Mouse (Mus musculus) embryonic facial prominence, embryonic 15.5 days (tissue): ENCODE measurements at regions not wholly inside any gene's neighbourhood (a gene's known extent, or its start where the extent isn't known, plus 50 kb on each side); places are given as distances from the start of the nearest gene placed in this dataset.

Experiments
- ATAC-seq: fragments of 200-750 bp; cut with Nextera tagmentation; 2 replicates; pipeline ENCODE4 v1.8.0; 2017; ENCODE audit warnings: low read depth, moderate TSS enrichment; ENCODE audit not compliant: insufficient number of reproducible peaks, low FRiP score, low TSS enrichment
- H3K27ac ChIP-seq: fragments of 300-500 bp; sonication (generic); replicated peaks from 2 replicates; pipeline ENCODE4 v1.5.1; 2015; ENCODE audit warnings: mild to moderate bottlenecking, inconsistent platforms
- H3K27me3 ChIP-seq: fragments of 300-500 bp; sonication (generic); 2 replicates; pipeline ENCODE4 v1.6.1; 2015; ENCODE audit warnings: inconsistent platforms
- H3K36me3 ChIP-seq: fragments of 300-500 bp; sonication (generic); 2 replicates; pipeline ENCODE4 v1.6.1; 2015; ENCODE audit warnings: mild to moderate bottlenecking, inconsistent platforms
- H3K4me1 ChIP-seq: fragments of 300-500 bp; sonication (generic); 2 replicates; pipeline ENCODE4 v1.6.1; 2015; ENCODE audit warnings: inconsistent platforms
- H3K4me2 ChIP-seq: fragments of 300-500 bp; sonication (generic); replicated peaks from 2 replicates; pipeline ENCODE4 v1.6.1; 2015; ENCODE audit warnings: mild to moderate bottlenecking, inconsistent platforms
- H3K4me3 ChIP-seq: fragments of 300-500 bp; sonication (generic); replicated peaks from 2 replicates; pipeline ENCODE4 v1.5.1; 2015; ENCODE audit warnings: mild to moderate bottlenecking, inconsistent platforms
- H3K9ac ChIP-seq: fragments of 300-500 bp; sonication (generic); 2 replicates; pipeline ENCODE4 v1.6.1; 2015; ENCODE audit warnings: inconsistent platforms
- H3K9me3 ChIP-seq: fragments of 300-500 bp; sonication (generic); replicated peaks from 2 replicates; pipeline ENCODE4 v1.6.1; 2016; ENCODE audit warnings: inconsistent platforms
- WGBS: fragments of 180-500 bp; shearing (Covaris S2); methylation state at CpG from one replicate; pipeline ENCODE4 v1.1.7; 2015; 5-methylcytosine and 5-hydroxymethylcytosine counted together

DNA sequence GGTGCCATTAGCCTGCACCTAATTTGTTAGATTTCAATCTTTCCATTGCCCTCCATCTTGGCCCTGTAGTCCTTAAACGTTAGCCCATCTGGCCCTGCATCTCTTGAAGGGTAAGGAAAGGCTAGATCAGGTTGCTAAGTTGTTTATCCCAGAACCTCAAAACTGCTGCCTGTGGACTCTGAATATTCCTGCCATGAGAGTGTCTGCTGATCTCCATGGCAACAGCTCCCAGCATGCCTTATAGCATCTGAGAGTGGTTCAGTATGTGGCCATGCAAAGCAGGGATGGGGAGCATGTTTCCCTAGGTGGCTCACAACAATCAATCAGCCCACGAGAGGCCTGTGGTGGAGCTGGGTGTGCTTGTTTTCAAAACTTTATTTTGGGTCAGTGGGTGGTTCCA is 346.3 kb downstream of the Rps24 start:
- ATAC-seq = no peak
- Histone ChIP-seq H3K4me3 (no peak overlapping the region), H3K27ac (no peak overlapping the region), H3K36me3 (no peaks in the 10 kb centered on the region), H3K9me3 (no peaks in the 10 kb centered on the region), H3K9ac (no peak overlapping the region), H3K4me1 (peaks cover 4% of the 10 kb centered on the region; the same call in 1 of the 2 replicates), H3K27me3 (0 out of 2 replicates have a peak, but pooled peaks cover 4% of the 10 kb centered on the region), H3K4me2 (no peak overlapping the region)
- 31% methylated on average over 2 of the region's 2 CpGs for whole genome bisulfite sequencing

- no peaks in the 10 kb centered on the region for H3K9me3 ChIP-seq
- H3K4me2 ChIP-seq = no peak overlapping the region
- H3K36me3 ChIP-seq = no peaks in the 10 kb centered on the region
- H3K9ac ChIP-seq = no peak overlapping the region
- no peak overlapping the region for H3K27ac ChIP-seq
- ATAC-seq = no peak
- no peak overlapping the region for H3K4me3 ChIP-seq
- no peaks in the 10 kb centered on the region for H3K27me3 ChIP-seq
- H3K4me1 ChIP-seq = peaks cover 18% of the 10 kb centered on the region
- WGBS = 80% methylated on average over 4 of the region's 4 CpGs
Observed at GRCm38 (mm10) chr14:24838219-24838618, 351.3 kb downstream of the Rps24 start.

DNA sequence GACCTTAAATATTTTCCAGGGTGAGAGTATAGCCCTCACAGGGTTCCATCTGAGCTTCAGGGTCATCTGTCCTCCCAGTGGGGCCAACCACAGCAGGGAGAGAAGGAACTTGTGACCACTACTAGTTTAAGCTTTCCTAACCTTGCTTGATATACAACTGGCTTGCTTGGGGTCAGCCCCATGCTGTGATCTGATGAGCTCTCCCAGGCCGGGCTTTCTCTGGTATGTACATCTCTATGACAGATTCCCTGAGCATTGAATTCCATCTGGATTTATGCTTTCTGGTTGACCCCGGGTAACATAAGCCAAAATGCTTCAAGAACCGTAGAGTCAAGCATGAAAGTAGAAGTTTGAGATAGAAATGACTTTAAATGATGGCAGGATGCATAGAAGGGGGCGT is 352.1 kb downstream of the Rps24 start:
- H3K9ac ChIP-seq = no peak overlapping the region
- no peaks in the 10 kb centered on the region for H3K36me3 ChIP-seq
- no peak overlapping the region for H3K4me2 ChIP-seq
- WGBS = 68% methylated on average over 4 of the region's 4 CpGs
- no peaks in the 10 kb centered on the region for H3K27me3 ChIP-seq
- no peak overlapping the region for H3K4me3 ChIP-seq
- H3K27ac ChIP-seq = no peak overlapping the region
- H3K4me1 ChIP-seq = peaks cover 18% of the 10 kb centered on the region
- no peak for ATAC-seq
- no peaks in the 10 kb centered on the region for H3K9me3 ChIP-seq

DNA sequence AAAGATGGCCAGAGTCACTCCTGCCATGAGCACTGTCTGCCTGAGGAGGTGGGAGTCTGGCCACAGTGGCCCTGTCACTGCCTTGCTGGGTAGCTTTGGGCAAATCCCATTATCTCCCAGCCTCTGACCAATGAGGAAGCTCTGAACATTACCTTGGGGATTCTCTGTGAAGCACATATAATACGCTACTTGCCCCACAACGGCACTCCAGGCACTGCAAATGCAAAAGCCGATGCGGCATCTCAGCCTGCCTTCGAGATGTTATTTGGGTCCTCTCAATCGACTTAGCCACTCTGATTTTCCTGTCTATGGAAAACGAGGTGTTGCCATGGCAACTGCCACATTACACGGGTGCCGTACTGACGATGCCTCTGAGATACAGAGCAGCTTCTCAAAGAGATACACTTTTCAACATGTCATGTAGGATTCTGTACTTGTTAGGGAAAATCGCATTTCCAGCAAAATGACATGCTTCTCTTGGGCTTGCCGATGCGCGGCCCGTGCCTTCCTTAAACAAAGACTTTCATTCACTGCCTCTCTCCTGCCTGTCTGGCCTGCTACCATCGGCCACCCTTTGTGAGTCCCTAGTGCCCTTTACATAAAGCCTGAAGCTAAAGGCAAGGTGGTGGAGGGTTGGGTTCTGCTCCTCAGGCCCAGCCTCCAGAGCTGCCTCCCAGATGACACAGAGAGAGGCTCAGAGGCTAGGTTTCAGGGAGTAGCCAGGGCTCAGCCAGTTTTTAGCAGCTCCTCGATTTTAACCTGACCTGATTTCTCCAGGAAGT is 355.0 kb downstream of the Rps24 start:
- H3K4me1 ChIP-seq = peaks cover 18% of the 10 kb centered on the region
- H3K36me3 ChIP-seq = no peaks in the 10 kb centered on the region
- ATAC-seq = no peak
- H3K4me3 ChIP-seq = no peak overlapping the region
- no peak overlapping the region for H3K4me2 ChIP-seq
- 31% methylated on average over 17 of the region's 17 CpGs for WGBS
- H3K9ac ChIP-seq = no peak overlapping the region
- H3K27ac ChIP-seq = no peak overlapping the region
- no peaks in the 10 kb centered on the region for H3K27me3 ChIP-seq
- H3K9me3 ChIP-seq = no peaks in the 10 kb centered on the region

DNA sequence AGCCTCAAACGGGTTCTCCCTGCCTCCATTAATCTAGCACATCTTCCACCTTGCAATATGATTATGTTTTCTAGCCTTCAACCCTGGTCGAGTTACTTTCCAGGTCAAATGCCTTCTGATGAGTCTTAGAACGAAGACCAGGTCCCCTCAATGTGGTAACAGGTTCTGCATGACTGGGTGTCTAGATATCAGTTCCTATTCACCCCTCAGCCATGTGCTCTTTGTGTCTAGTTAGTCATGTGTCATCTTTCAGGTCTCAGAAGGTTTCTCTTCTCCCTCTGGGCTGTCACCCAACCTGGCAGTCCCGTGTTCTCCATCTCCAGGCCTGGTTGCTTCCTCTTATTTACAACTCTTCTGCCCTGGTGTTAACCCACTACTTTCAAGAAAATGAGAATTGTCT is 356.7 kb downstream of the Rps24 start:
- Histone ChIP-seq H3K4me2 (no peak overlapping the region), H3K27me3 (no peaks in the 10 kb centered on the region), H3K27ac (no peak overlapping the region), H3K9me3 (no peaks in the 10 kb centered on the region), H3K4me3 (no peak overlapping the region), H3K4me1 (peaks cover 18% of the 10 kb centered on the region), H3K9ac (no peak overlapping the region), H3K36me3 (no peaks in the 10 kb centered on the region)
- no peak for ATAC-seq
- 69% methylated on average over 4 of the region's 4 CpGs for WGBS

DNA sequence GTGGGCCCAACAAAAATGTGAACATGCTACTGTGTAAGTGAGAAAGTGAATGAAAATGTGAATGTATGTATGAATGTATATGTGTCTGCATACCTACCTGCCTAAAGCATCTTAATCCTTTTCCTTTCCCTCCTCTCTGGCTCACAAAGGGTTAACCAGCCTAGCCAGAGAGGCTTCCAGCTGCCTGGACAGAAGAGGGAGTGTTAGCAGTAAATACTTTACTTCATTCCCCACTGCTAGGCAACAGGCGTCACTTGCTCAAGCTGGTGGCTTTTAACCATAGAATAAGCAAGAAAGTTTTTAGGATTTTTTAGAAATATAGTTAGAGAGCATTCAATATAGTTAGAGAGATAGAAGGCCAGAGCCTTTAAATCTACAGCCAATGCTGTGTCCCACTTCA is 363.6 kb downstream of the Rps24 start:
- Histone ChIP-seq H3K4me1 (no peaks in the 10 kb centered on the region), H3K36me3 (no peaks in the 10 kb centered on the region), H3K9me3 (no peaks in the 10 kb centered on the region), H3K27ac (no peak overlapping the region), H3K4me3 (no peak overlapping the region), H3K27me3 (no peaks in the 10 kb centered on the region), H3K9ac (no peak overlapping the region), H3K4me2 (no peak overlapping the region)
- WGBS = 26% methylated on average over 1 of the region's 1 CpGs
- ATAC-seq = no peak

GRCm38 (mm10) chr14:24854459-24854858 is 367.5 kb downstream of the Rps24 start:
- no peak overlapping the region for H3K9ac ChIP-seq

DNA sequence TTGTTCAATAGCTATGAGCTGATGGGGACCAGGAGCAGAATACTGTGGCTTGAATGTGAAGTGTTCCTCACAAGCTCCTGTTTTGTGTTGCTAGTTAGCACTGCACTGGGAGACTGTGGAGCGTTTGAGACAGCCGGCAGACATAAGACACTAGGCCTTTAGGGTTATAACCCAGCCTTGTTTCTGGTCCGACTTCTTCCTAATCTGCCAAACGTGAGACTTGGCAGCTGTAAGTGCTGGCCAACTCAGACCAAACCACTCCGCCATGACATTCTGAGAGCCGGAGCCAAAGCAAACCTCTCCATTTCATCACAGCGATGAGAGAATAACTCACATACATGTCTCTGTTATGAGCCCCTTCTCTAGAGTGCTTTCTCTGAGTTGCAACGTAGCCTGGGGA is 375.2 kb downstream of the Rps24 start:
- no peaks in the 10 kb centered on the region for H3K9me3 ChIP-seq
- H3K9ac ChIP-seq = no peak overlapping the region
- no peak overlapping the region for H3K27ac ChIP-seq
- no peaks in the 10 kb centered on the region for H3K27me3 ChIP-seq
- 74% methylated on average over 8 of the region's 8 CpGs for WGBS
- ATAC-seq = no peak
- H3K4me2 ChIP-seq = no peak overlapping the region
- H3K36me3 ChIP-seq = no peaks in the 10 kb centered on the region
- H3K4me3 ChIP-seq = no peak overlapping the region
- peaks cover 19% of the 10 kb centered on the region for H3K4me1 ChIP-seq

More at GRCm38 (mm10) chr14:24854459-24854858, 367.5 kb downstream of the Rps24 start:
- H3K4me3 ChIP-seq = no peak overlapping the region
- WGBS = 68% methylated on average over 4 of the region's 4 CpGs
- no peak overlapping the region for H3K4me2 ChIP-seq
- no peaks in the 10 kb centered on the region for H3K9me3 ChIP-seq
- no peak for ATAC-seq
- no peaks in the 10 kb centered on the region for H3K36me3 ChIP-seq
- H3K27ac ChIP-seq = no peak overlapping the region
- no peaks in the 10 kb centered on the region for H3K4me1 ChIP-seq
- H3K27me3 ChIP-seq = no peaks in the 10 kb centered on the region

DNA sequence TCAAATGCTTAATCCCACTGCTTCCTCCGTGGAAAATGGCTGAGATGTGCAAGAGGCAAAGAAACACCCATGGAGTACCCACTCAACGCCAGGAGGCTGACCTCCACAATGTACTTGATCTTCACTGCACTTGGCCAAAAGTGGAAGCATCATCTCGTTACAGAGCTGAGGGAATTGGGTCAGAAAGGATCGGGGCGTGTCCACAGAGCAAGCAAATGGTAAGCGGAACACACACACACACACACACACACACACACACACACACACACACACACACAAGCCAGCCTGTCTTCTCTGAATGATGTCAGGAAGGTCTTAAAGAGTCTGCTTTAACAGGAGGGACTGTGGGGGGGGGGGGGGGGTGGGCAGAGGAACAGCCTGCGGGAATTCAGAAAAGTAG is 375.7 kb downstream of the Rps24 start:
- H3K4me2 ChIP-seq = no peak overlapping the region
- ATAC-seq = no peak
- H3K4me3 ChIP-seq = no peak overlapping the region
- H3K27me3 ChIP-seq = no peaks in the 10 kb centered on the region
- WGBS = 64% methylated on average over 5 of the region's 7 CpGs
- peaks cover 19% of the 10 kb centered on the region for H3K4me1 ChIP-seq
- H3K9me3 ChIP-seq = no peaks in the 10 kb centered on the region
- no peak overlapping the region for H3K9ac ChIP-seq
- no peak overlapping the region for H3K27ac ChIP-seq
- no peaks in the 10 kb centered on the region for H3K36me3 ChIP-seq

- no peak overlapping the region for H3K4me2 ChIP-seq
- no peak overlapping the region for H3K9ac ChIP-seq
- H3K9me3 ChIP-seq = no peaks in the 10 kb centered on the region
- H3K27me3 ChIP-seq = no peaks in the 10 kb centered on the region
- no peak overlapping the region for H3K4me3 ChIP-seq
- H3K4me1 ChIP-seq = peaks cover 19% of the 10 kb centered on the region
- no peak for ATAC-seq
- no peaks in the 10 kb centered on the region for H3K36me3 ChIP-seq
- H3K27ac ChIP-seq = no peak overlapping the region
- WGBS = 57% methylated on average over 8 of the region's 8 CpGs
Observed at GRCm38 (mm10) chr14:24863116-24863515, 376.2 kb downstream of the Rps24 start.

DNA sequence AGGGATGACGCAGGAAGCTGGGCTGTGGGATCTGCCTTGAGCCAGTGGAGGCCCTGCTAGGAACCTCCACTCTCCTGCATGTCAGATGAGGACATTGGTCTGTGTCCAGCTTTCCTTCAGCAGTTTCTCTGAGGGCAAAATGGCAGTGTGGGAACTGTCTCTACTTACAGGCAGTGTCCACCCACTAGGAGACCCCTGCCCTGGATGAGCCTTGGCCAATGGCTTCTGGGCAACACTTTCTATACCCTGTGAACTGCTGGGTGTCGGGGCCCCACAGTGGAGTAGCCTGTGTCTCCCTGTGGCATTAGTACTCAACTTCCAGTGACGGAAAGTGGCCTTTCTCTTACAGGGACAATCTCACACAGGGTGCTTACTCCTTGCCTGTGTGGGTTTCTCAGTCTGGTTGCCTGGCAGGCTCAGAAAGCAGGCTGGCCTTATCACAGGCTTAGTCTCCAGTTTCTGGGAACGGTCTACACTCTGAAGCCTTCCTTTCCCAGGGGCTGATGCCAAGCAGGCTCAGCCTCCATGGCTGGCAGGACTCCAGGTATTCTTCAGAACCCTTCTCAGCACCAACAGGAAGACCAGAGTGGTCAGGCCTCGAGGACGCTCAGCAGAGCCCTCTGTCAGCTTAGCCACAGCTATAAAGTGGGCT is 378.8 kb downstream of the Rps24 start:
- Histone ChIP-seq H3K27me3 (no peaks in the 10 kb centered on the region), H3K4me1 (peaks cover 19% of the 10 kb centered on the region), H3K9ac (no peak overlapping the region), H3K27ac (no peak overlapping the region), H3K4me2 (no peak overlapping the region), H3K9me3 (no peaks in the 10 kb centered on the region), H3K36me3 (no peaks in the 10 kb centered on the region), H3K4me3 (no peak overlapping the region)
- WGBS = 73% methylated on average over 6 of the region's 6 CpGs
- no peak for ATAC-seq

- peaks cover 31% of the 10 kb centered on the region for H3K4me1 ChIP-seq
- ATAC-seq = no peak
- WGBS = 85% methylated on average over 6 of the region's 6 CpGs
- no peak overlapping the region for H3K4me3 ChIP-seq
- no peaks in the 10 kb centered on the region for H3K36me3 ChIP-seq
- H3K9ac ChIP-seq = no peak overlapping the region
- no peak overlapping the region for H3K4me2 ChIP-seq
- H3K27ac ChIP-seq = no peak overlapping the region
- no peaks in the 10 kb centered on the region for H3K9me3 ChIP-seq
- no peaks in the 10 kb centered on the region for H3K27me3 ChIP-seq
Observed at GRCm38 (mm10) chr14:24867816-24868215, 380.9 kb downstream of the Rps24 start.
